Mouse (Mus musculus) liver, embryonic 12.5 days (tissue): Measurements from ENCODE around the gene Btg1. TPM values are rescaled to one million over a fixed set of nuclear protein-coding genes. Genes with fewer than 3 reads are reported as not detected.

ENCODE experiments used
- ATAC-seq: fragments of 200-750 bp; cut with Nextera tagmentation; 2 replicates; pipeline ENCODE4 v1.8.0; 2017; ENCODE audit warnings: moderate number of reproducible peaks, mild to moderate bottlenecking, moderate library complexity
- H3K27ac ChIP-seq: fragments of 300-500 bp; sonication (generic); 2 replicates; pipeline ENCODE4 v1.5.1; 2016; ENCODE audit warnings: mild to moderate bottlenecking
- H3K27me3 ChIP-seq: fragments of 300-500 bp; sonication (generic); replicated peaks from 2 replicates; pipeline ENCODE4 v1.6.1; 2016; ENCODE audit warnings: mild to moderate bottlenecking, moderate library complexity
- H3K36me3 ChIP-seq: fragments of 300-500 bp; sonication (generic); 2 replicates; pipeline ENCODE4 v1.6.1; 2016; ENCODE audit warnings: mild to moderate bottlenecking, moderate library complexity
- H3K4me1 ChIP-seq: fragments of 300-500 bp; sonication (generic); 2 replicates; pipeline ENCODE4 v1.6.1; 2016
- H3K4me2 ChIP-seq: fragments of 300-500 bp; sonication (generic); 2 replicates; pipeline ENCODE4 v1.6.1; 2016; ENCODE audit warnings: mild to moderate bottlenecking, moderate library complexity
- H3K4me3 ChIP-seq: fragments of 300-500 bp; sonication (generic); 2 replicates; pipeline ENCODE4 v1.5.1; 2016; ENCODE audit warnings: mild to moderate bottlenecking, moderate library complexity
- H3K9ac ChIP-seq: fragments of 300-500 bp; sonication (generic); 2 replicates; pipeline ENCODE4 v1.6.1; 2016; ENCODE audit warnings: mild to moderate bottlenecking, moderate library complexity
- H3K9me3 ChIP-seq: fragments of 300-500 bp; sonication (generic); replicated peaks from 2 replicates; pipeline ENCODE4 v1.6.1; 2016; ENCODE audit warnings: mild to moderate bottlenecking, moderate library complexity
- WGBS: fragments of 180-500 bp; shearing (Covaris S2); methylation state at CpG from one replicate; pipeline ENCODE4 v1.1.7; 2016; ENCODE audit not compliant: insufficient replicate concordance; 5-methylcytosine and 5-hydroxymethylcytosine counted together
- polyA plus RNA-seq: library from polyadenylated mRNA; unstranded; fragments of >200 nt; fragmentation: Nextera tagmentation; extraction: Ambion mirVana; gene quantifications from 2 replicates; pipeline ENCODE4 v1.2.1, GENCODE M21; 2016

The Btg1 gene
- polyA plus RNA-seq, 1 experiment from 2014 or later = 8.4 TPM

DNA sequence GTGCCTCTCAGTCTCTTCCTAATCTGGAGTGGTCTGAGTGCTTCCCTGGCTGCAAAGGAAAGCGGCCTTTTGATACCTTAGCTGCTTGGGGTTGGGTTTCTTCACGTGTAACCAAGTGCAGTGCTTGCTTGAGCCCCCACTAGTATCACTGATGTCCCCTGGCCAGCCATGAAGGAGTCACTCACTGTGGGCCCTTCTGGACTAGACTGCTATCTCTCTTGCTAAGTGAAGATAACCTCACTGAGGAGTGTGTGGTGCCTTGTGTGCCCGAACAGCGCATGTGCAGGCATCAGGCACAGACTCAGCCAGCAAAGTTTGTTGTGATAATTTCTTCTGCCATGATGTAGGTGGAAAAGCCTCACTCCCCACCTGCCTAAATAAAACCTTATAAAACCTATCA, 8.9 kb downstream of the Btg1 start:
- ATAC-seq = peak; percentile 77
- Histone ChIP-seq H3K4me1 (peaks cover 41% of the 10 kb centered on the region), H3K9me3 (no peaks in the 10 kb centered on the region), H3K27me3 (no peaks in the 10 kb centered on the region), H3K4me3 (no peak overlapping the region), H3K27ac (no peak overlapping the region), H3K36me3 (peaks cover 14% of the 10 kb centered on the region), H3K4me2 (no peak overlapping the region), H3K9ac (no peak overlapping the region)
- 51% methylated on average over 4 of the region's 4 CpGs for WGBS

DNA sequence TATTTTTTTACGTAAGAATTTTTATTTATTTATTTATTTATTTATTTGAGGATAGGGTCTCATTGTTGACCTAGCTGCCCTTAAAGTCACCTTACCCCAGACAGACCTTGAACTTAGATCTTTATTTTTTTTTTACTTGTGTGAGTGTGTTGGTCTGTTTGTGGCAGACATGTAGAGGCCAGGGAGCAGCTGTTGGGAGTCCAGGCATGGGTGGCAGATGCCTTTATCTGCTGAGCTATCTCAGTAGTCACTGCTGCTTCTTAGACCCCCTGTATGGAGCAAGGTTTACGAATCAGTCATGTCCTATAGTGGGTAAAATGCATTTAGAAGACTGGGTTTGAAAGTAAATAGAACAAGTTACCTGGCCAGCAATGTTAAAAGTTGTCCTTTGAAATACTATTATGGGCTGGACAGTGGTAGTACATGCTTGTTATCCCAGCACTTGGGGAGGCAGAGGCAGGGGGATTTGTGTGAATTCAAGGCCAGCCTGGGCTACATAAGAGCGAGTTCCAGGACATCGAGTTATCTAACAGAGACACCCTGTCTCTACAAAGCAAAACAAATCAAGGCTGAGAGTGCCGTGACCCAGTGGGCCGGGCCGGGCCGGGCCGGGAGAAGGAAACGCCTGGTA, 9.4 kb downstream of the Btg1 start:
- Histone ChIP-seq H3K36me3 (peaks cover 10% of the 10 kb centered on the region), H3K27ac (no peak overlapping the region), H3K4me1 (peaks cover 37% of the 10 kb centered on the region), H3K9me3 (no peaks in the 10 kb centered on the region), H3K27me3 (no peaks in the 10 kb centered on the region), H3K4me2 (no peak overlapping the region), H3K4me3 (no peak overlapping the region), H3K9ac (no peak overlapping the region)
- 80% methylated on average over 10 of the region's 10 CpGs for WGBS
- no peak for ATAC-seq

DNA sequence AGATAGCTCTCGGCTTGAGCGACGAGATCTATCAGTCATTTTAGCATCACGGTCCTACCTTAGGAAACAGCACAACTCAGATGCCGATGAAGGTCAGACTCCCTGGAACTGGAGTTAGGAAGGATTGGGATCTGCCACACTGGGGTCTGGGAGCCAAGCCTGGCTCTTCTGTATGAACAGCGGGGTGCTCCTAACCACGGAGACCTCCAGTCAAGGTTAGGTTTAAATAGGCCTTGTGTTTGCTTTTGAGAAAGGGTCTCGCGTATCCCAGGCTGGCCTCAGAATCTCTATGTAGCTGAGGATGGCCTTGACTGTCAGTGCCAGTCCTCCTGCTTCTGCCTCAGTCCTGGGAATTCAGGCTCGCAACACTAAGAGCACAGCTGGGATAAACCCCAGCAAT, 10.5 kb downstream of the Btg1 start:
- Histone ChIP-seq H3K27me3 (no peaks in the 10 kb centered on the region), H3K4me1 (peaks cover 27% of the 10 kb centered on the region), H3K9ac (no peak overlapping the region), H3K36me3 (peaks cover under 1% of the 10 kb centered on the region), H3K9me3 (no peaks in the 10 kb centered on the region), H3K27ac (no peak overlapping the region), H3K4me2 (no peak overlapping the region), H3K4me3 (no peak overlapping the region)
- 87% methylated on average over 10 of the region's 10 CpGs for WGBS
- no peak for ATAC-seq

- no peaks in the 10 kb centered on the region for H3K9me3 ChIP-seq
- H3K9ac ChIP-seq = no peak overlapping the region
- WGBS = 76% methylated on average over 16 of the region's 16 CpGs
- H3K4me3 ChIP-seq = no peak overlapping the region
- H3K4me1 ChIP-seq = peaks cover 26% of the 10 kb centered on the region
- no peak overlapping the region for H3K4me2 ChIP-seq
- ATAC-seq = no peak
- no peaks in the 10 kb centered on the region for H3K27me3 ChIP-seq
- no peaks in the 10 kb centered on the region; the same call in 1 of the 2 replicates for H3K36me3 ChIP-seq
- H3K27ac ChIP-seq = no peak overlapping the region
Measured at GRCm38 (mm10) chr10:96628100-96628912, 11.5 kb downstream of the Btg1 start.

GRCm38 (mm10) chr10:96628913-96629199, 12.1 kb downstream of the Btg1 start:
- Histone ChIP-seq H3K4me1 (peaks cover 25% of the 10 kb centered on the region), H3K4me2 (no peak overlapping the region), H3K36me3 (no peaks in the 10 kb centered on the region), H3K4me3 (no peak overlapping the region), H3K27me3 (no peaks in the 10 kb centered on the region), H3K27ac (no peak overlapping the region), H3K9ac (no peak overlapping the region), H3K9me3 (no peaks in the 10 kb centered on the region)
- no peak for ATAC-seq
- 64% methylated on average over 7 of the region's 7 CpGs for WGBS

- H3K9me3 ChIP-seq = no peaks in the 10 kb centered on the region
- 62% methylated on average over 5 of the region's 5 CpGs for WGBS
- no peak overlapping the region for H3K4me2 ChIP-seq
- no peak overlapping the region for H3K27ac ChIP-seq
- no peaks in the 10 kb centered on the region for H3K36me3 ChIP-seq
- no peak for ATAC-seq
- peaks cover 12% of the 10 kb centered on the region for H3K4me1 ChIP-seq
- H3K27me3 ChIP-seq = no peaks in the 10 kb centered on the region
- no peak overlapping the region for H3K4me3 ChIP-seq
- no peak overlapping the region for H3K9ac ChIP-seq
Measured at GRCm38 (mm10) chr10:96630110-96630509, 13.3 kb downstream of the Btg1 start.

DNA sequence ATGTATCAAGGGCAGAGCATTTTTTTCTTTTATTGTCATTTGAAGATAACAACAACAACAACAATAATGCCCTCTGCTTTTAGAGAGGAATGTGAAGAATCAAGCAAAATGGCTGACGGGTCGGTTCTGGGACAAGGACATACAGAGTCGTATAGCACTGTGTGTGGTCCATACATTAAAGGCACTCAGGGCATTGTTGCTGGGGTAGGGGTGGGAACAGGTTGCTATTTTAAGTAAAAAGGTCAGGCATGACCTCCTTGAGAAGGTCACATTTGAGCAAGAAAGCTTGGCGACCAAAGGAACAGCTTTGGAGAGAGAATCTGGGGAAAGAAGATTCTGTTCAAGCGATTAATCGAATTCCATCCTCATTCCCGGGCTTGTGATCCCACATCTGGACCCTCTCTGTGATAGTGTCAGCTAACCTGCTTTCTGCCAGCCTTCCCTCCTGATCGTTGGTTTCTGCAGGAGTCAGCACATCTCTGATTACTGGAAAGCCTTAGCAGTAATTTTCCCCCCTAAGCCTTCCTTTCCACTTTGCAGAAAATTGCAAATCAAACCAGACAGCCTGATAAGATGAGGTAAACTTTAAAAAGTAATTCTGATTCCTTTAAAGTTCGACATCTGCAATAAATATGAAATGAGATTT, 14.4 kb downstream of the Btg1 start:
- WGBS = 67% methylated on average over 9 of the region's 9 CpGs
- Histone ChIP-seq H3K27me3 (no peaks in the 10 kb centered on the region), H3K9ac (no peak overlapping the region), H3K36me3 (no peaks in the 10 kb centered on the region), H3K4me2 (no peak overlapping the region), H3K4me3 (no peak overlapping the region), H3K27ac (no peak overlapping the region), H3K4me1 (peaks cover 2% of the 10 kb centered on the region; the same call in 1 of the 2 replicates), H3K9me3 (no peaks in the 10 kb centered on the region)
- ATAC-seq = no peak

- WGBS = 73% methylated on average over 12 of the region's 12 CpGs
- ATAC-seq = no peak
- Histone ChIP-seq H3K27me3 (no peaks in the 10 kb centered on the region), H3K9ac (no peak overlapping the region), H3K36me3 (no peaks in the 10 kb centered on the region), H3K27ac (no peak overlapping the region), H3K9me3 (no peaks in the 10 kb centered on the region), H3K4me3 (no peak overlapping the region), H3K4me2 (no peak overlapping the region), H3K4me1 (no peaks in the 10 kb centered on the region)
Measured at GRCm38 (mm10) chr10:96632271-96633144, 15.7 kb downstream of the Btg1 start.

DNA sequence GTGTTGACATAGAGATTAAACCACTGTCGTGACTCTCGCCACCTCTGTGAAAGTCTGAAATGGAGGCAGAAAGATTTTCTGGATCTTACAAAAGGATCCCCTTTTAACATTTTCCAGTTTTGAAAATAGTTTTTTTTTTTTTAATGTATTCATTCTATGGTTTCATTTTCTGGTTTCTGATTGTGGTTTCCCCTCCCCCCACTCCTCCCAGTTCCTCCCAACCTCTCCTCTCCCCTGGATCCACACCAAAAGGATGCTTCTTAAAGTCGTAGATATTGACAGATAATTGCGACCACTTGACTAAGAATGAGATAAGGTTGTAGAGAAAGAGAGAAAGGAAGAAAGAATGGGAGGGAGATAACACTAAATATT, 16.3 kb downstream of the Btg1 start:
- H3K9ac ChIP-seq = no peak overlapping the region
- no peak overlapping the region for H3K4me3 ChIP-seq
- no peaks in the 10 kb centered on the region for H3K36me3 ChIP-seq
- ATAC-seq = no peak
- WGBS = 48% methylated on average over 4 of the region's 4 CpGs
- no peak overlapping the region for H3K4me2 ChIP-seq
- H3K4me1 ChIP-seq = no peaks in the 10 kb centered on the region
- no peaks in the 10 kb centered on the region for H3K27me3 ChIP-seq
- no peaks in the 10 kb centered on the region for H3K9me3 ChIP-seq
- H3K27ac ChIP-seq = no peak overlapping the region

DNA sequence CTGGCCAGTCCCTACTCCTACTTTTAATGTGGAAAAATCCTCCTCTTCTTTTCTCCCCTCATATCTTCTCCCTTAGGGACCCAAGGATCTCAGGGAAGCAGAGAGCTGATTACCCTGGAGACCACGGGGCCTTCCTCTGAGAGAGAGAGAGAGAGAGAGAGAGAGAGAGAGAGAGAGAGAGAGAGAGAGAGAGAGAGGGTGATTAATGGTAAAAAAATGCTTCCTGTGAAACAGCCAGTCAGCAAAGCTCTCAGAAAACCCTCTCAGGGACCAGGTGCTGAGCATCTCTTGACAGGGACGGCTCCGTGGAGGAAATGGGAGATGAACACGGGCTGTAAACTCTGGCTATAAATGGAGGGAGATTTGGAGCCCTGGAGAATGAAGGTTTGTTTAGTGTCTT, 18.7 kb downstream of the Btg1 start:
- Histone ChIP-seq H3K27me3 (no peaks in the 10 kb centered on the region), H3K4me1 (no peaks in the 10 kb centered on the region), H3K4me2 (no peak overlapping the region), H3K9me3 (no peaks in the 10 kb centered on the region), H3K36me3 (no peaks in the 10 kb centered on the region), H3K27ac (no peak overlapping the region), H3K4me3 (no peak overlapping the region), H3K9ac (no peak overlapping the region)
- no peak for ATAC-seq
- 52% methylated on average over 4 of the region's 4 CpGs for WGBS

- Histone ChIP-seq H3K9me3 (no peaks in the 10 kb centered on the region), H3K9ac (no peak overlapping the region), H3K27ac (no peak overlapping the region), H3K27me3 (no peaks in the 10 kb centered on the region), H3K4me3 (no peak overlapping the region), H3K36me3 (no peaks in the 10 kb centered on the region), H3K4me1 (no peaks in the 10 kb centered on the region), H3K4me2 (no peak overlapping the region)
- WGBS = 61% methylated on average over 2 of the region's 2 CpGs
- no peak for ATAC-seq
Measured at GRCm38 (mm10) chr10:96638477-96638876, 21.7 kb downstream of the Btg1 start.

- ATAC-seq = no peak
- no peaks in the 10 kb centered on the region for H3K9me3 ChIP-seq
- no peaks in the 10 kb centered on the region for H3K36me3 ChIP-seq
- no peak overlapping the region for H3K9ac ChIP-seq
- WGBS = 65% methylated on average over 4 of the region's 4 CpGs
- H3K4me1 ChIP-seq = 0 out of 2 replicates have a peak, but pooled peaks cover 2% of the 10 kb centered on the region
- H3K4me2 ChIP-seq = no peak overlapping the region
- no peak overlapping the region for H3K4me3 ChIP-seq
- no peak overlapping the region for H3K27ac ChIP-seq
- H3K27me3 ChIP-seq = no peaks in the 10 kb centered on the region
Measured at GRCm38 (mm10) chr10:96642014-96642413, 25.2 kb downstream of the Btg1 start.
